Mouse (Mus musculus) lung, postnatal 0 days (tissue): ENCODE measurements around the gene Ccn6.

Source experiments
- CTCF ChIP-seq: IDR thresholded peaks from 2 replicates; pipeline ENCODE4 v1.5.1; 2016; ENCODE audit warnings: antibody characterized with exemption, mild to moderate bottlenecking
- EP300 ChIP-seq: IDR thresholded peaks from 2 replicates; pipeline ENCODE4 v1.6.1; 2016; ENCODE audit warnings: antibody characterized with exemption, mild to moderate bottlenecking, control low read depth

GRCm38 (mm10) chr10:39176981-39177380 is 13.4 kb upstream of the Ccn6 start:
- no peak for TF ChIP-seq CTCF
- TF ChIP-seq EP300, result peak; percentile 89
